Mouse (Mus musculus): Measurements from ENCODE around the gene Cbln3. TPM values are rescaled to one million over a fixed set of nuclear protein-coding genes. Genes with fewer than 3 reads are reported as not detected.

The Cbln3 gene
- polyA plus RNA-seq, 1 experiment from 2014 or later = 0.18 TPM

DNA sequence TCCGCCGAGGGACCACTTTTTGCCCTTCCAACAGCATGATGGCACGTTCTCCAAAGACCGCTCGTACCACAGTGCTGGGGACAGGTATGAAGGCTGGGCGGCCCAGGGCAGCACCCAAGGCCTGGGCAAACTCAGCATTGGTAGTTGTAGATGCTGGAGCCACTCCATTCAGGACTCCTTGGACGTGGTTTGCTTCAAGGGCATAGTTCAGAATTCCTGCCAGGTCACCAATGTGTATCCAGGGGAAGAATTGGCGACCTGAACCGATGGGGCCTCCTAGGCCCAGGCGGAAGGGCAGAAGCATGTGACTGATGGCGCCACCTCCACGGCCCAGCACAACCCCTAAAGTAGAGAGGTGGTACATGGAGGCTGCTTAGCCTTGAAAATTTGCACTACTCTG is 13.5 kb upstream of the Cbln3 start:
- no peak overlapping the region for H3K4me2 ChIP-seq (replicated peaks)
- no peaks in the 10 kb centered on the region for H3K9me3 ChIP-seq
- no peak overlapping the region for H3K9ac ChIP-seq
- no peak overlapping the region for H3K4me3 ChIP-seq (replicated peaks)
- 0 out of 2 replicates have a peak, but pooled peaks cover 8% of the 10 kb centered on the region for H3K4me1 ChIP-seq (replicated peaks)
- WGBS = 90% methylated on average over 12 of the region's 12 CpGs
- 0 out of 2 replicates have a peak overlapping the region, but pooled peaks have one; percentile 4 for H3K27ac ChIP-seq
- no peak for ATAC-seq
- peaks cover 33% of the 10 kb centered on the region for H3K36me3 ChIP-seq
- no peaks in the 10 kb centered on the region for H3K27me3 ChIP-seq (replicated peaks)

DNA sequence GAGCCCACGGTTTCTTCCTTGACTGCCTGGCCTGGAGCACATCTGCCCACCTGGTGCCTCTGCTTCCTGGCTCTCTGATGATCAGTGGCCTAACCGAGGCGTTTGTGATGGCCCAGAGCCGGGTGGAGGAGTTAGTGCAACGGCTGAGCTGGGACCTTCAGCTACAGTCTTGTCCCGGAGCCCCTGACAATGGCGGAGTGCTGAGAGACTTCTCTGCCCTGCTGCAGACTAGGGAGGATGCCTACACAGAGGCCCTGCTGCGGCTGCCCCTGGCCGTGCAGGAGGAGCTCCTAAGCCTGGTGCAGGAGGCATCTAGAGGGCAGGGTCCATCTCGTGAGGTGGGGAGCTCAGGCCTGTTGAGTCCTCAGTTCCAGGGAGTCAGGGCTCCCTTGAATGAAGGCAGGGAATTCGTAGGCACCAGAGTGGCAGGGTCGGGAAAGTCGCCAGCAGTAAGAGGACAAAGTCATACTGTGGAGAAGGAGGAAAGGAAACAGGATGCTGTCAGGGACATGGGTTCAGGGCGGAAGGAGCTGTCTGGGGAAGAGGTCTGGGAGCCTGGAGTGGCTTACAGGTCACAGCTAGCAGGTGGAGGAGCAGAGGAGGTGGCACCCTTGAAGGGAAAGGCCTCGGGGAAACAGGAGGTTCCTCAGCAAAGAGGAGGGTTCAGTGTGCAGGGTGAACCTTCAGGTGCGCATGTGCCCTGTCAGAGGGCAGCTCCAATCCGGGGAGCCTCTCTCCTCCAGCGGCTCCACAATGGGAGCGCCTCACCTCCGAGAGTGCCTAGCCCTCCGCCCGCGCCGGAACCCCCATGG is 2.6 kb upstream of the Cbln3 start:
- WGBS = 82% methylated on average over 24 of the region's 24 CpGs
- peaks cover 39% of the 10 kb centered on the region for H3K4me1 ChIP-seq (replicated peaks)
- H3K27me3 ChIP-seq (replicated peaks) = no peaks in the 10 kb centered on the region
- H3K4me2 ChIP-seq (replicated peaks) = peak overlapping the region; percentile 76
- peaks cover 39% of the 10 kb centered on the region for H3K36me3 ChIP-seq
- no peak for ATAC-seq
- peak overlapping the region; percentile 51; the same call in 1 of the 2 replicates for H3K27ac ChIP-seq
- H3K9ac ChIP-seq = 0 out of 2 replicates have a peak overlapping the region, but pooled peaks have one; percentile 86
- no peak overlapping the region for H3K4me3 ChIP-seq (replicated peaks)
- H3K9me3 ChIP-seq = no peaks in the 10 kb centered on the region

DNA sequence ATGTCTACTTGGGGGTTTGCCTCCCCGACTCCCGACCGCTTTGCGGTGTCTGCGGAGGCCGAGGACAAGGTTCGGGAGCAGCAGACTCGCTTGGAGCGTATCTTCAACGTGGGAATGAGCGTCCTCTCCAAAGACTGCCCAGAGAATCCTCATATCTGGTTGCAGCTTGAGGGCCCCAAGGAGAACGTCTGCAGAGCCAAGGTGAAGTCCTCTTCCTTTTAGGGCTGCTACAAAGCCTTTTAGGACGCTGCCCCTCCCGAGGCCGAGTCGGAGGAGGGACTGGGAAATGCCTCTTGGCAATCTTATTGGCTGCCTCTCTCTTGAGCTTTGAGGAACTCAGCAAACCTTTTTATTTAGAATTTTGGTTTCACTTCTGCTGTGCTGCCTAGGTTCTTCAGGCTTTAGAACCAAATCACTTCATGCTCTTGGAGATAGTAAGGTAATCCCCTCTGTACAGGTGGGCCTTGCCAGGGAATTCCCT is 1.6 kb upstream of the Cbln3 start:
- no peak for ATAC-seq
- 1% methylated on average over 16 of the region's 16 CpGs for WGBS
- Histone ChIP-seq H3K4me2 (replicated peaks) (peak overlapping the region; percentile 76), H3K4me3 (replicated peaks) (peak overlapping the region; percentile 82), H3K27ac (peak overlapping the region; percentile 98), H3K27me3 (replicated peaks) (no peaks in the 10 kb centered on the region), H3K4me1 (replicated peaks) (peaks cover 39% of the 10 kb centered on the region), H3K9ac (peak overlapping the region; percentile 86), H3K9me3 (no peaks in the 10 kb centered on the region), H3K36me3 (peaks cover 32% of the 10 kb centered on the region)

DNA sequence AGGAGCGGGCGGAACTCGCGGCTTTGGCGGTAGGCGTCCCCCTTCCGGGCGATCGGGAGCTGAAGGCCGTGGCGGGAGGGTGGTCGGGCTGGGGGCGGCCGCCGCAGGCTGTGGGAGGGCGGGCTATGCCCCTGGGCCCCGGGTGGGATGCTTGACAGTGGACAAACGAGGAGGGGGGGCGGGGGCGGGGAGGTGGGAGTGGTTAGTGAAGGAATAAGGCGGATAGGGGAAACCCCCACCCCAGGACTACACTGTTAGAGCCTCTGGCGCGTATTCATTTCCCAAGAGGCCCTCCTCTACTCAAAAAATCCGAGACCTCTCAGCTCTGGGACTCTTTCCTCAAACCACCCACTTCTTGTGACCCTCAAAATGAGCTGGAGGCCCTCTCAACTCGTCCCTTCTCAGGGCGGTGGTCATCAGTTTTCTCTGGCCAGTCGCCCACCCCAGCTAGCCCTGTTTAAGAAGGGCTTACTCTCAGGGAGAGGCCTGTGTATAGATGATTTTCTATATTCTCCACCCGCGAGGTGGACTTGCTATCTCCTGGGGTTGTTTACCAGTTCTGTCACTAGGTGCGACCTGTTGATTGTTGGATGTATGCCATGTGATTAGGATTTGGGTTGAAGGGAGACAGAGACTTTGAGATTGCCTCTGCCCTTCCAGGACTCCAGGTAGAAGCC is 1.1 kb upstream of the Cbln3 start:
- Histone ChIP-seq H3K27ac (peak overlapping the region; percentile 98), H3K4me3 (replicated peaks) (peak overlapping the region; percentile 82), H3K9ac (peak overlapping the region; percentile 86), H3K4me2 (replicated peaks) (peak overlapping the region; percentile 76), H3K36me3 (peaks cover 32% of the 10 kb centered on the region), H3K9me3 (no peaks in the 10 kb centered on the region), H3K4me1 (replicated peaks) (peaks cover 39% of the 10 kb centered on the region), H3K27me3 (replicated peaks) (no peaks in the 10 kb centered on the region)
- under 1% methylated on average over 18 of the region's 30 CpGs for WGBS
- peak; percentile 62 for ATAC-seq

DNA sequence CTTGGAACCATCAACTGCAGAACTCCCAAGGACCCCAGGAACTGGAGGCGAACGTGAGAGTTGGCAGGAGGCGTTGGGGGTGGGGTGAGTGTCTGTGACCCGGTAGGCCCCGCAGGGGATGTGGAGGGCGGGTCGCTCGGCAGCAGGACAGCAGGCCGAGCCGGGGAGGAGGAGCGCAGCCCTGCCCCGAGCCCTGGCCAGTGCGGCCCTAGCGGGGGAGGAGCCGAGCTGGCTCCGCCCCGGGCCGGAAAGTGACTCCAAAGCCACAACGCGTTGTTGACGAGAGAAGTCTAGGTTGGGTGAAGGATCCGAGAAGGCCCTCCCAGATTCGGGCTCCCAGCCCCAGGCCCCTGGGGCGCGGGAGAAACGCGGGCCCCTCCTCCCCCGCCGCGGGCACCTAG is 521 bp upstream of the Cbln3 start, which contains the start of gene Khnyn:
Gene Khnyn, plus strand, starts transcription at position 235 of the 401 bp plus-strand sequence.
- ATAC-seq = peak; percentile 92
- peak within 1 kb of the TSS; percentile 98 for H3K27ac ChIP-seq
- H3K4me1 ChIP-seq (replicated peaks) = peaks cover 39% of the 10 kb centered on the region
- H3K4me3 ChIP-seq (replicated peaks) = peak within 1 kb of the TSS; percentile 82
- H3K9ac ChIP-seq = peak within 1 kb of the TSS; percentile 86
- peaks cover 29% of the 10 kb centered on the region for H3K36me3 ChIP-seq
- H3K9me3 ChIP-seq = no peaks in the 10 kb centered on the region
- peak within 1 kb of the TSS; percentile 76 for H3K4me2 ChIP-seq (replicated peaks)
- WGBS = 0% methylated on average over 27 of the region's 30 CpGs
- H3K27me3 ChIP-seq (replicated peaks) = no peaks in the 10 kb centered on the region

DNA sequence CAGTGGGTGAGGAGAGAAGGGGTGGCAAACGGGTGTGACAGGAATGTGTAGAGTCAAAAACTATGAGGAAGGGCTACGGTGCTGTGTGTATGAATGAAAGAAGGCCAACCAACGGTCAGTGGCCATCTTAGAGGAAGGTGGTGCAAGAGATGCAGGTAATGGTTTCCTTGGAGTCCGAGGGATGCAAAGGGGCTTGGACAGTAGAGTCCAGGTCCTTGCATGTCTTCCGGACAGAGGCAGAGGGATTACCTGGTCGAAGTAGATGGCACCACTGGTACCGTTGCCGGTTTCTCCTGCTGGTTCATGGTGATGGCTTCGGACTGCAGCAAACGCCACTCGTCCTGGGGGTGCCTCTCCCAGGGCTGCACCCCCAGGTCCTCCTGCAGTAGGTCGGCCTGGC is 529 bp downstream of the Cbln3 start:
- H3K9ac ChIP-seq = no peak overlapping the region
- H3K4me2 ChIP-seq (replicated peaks) = no peak overlapping the region
- no peak for ATAC-seq
- H3K36me3 ChIP-seq = peaks cover 21% of the 10 kb centered on the region
- H3K9me3 ChIP-seq = no peaks in the 10 kb centered on the region
- WGBS = 88% methylated on average over 12 of the region's 12 CpGs
- H3K4me1 ChIP-seq (replicated peaks) = peaks cover 39% of the 10 kb centered on the region
- no peaks in the 10 kb centered on the region for H3K27me3 ChIP-seq (replicated peaks)
- no peak overlapping the region for H3K4me3 ChIP-seq (replicated peaks)
- H3K27ac ChIP-seq = peak overlapping the region; percentile 98

DNA sequence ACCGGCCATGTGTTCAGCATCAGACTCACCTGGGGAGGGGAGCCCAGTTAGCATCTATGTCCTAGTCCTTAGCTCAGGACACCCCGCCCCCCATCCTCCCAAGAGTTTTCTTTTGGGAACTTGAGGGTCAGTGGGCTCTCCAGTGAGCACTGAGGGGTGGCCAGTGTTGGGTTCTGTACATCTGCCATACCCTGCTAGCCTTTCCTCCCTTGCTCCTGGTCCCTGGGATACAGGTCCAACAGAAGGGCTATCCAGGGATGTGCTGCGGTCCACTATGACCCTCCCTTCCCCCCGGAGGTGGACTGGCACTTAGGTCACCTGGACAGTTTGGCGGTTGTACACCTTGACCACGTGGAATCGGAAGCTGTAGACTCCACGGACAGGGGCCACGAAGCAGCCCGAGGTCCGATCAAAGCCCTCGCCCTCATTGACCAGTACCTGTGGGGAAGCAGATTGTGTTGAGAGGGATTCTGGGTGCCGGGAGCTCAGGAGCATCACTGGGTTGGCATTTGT is 987 bp downstream of the Cbln3 start:
- Histone ChIP-seq H3K27me3 (replicated peaks) (no peaks in the 10 kb centered on the region), H3K4me1 (replicated peaks) (peaks cover 39% of the 10 kb centered on the region), H3K27ac (0 out of 2 replicates have a peak overlapping the region, but pooled peaks have one; percentile 66), H3K4me2 (replicated peaks) (no peak overlapping the region), H3K36me3 (peaks cover 19% of the 10 kb centered on the region), H3K4me3 (replicated peaks) (no peak overlapping the region), H3K9ac (no peak overlapping the region), H3K9me3 (no peaks in the 10 kb centered on the region)
- ATAC-seq = no peak
- 92% methylated on average over 13 of the region's 13 CpGs for WGBS

DNA sequence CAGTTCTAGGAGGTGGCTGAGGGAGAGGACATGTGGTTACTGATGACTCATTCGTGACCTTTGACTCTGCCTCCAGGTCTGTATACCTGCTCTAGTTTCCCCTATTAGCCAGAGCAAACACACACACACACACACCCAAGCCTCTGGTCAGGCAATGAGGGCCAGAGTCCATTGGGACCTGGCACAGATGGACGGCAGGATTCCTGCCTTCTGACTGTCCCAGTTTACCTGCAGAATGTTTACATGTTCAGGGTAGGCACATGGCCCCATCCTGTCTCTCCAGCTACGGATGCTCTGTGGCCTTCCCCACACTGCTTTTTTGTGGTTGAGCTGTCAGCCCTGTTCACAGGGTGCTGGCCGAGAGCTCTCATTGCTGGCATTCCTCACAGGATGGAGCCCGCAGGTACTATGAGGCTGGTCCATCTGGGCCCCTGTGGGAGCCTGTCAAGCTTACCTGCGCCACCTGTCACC is 2.0 kb downstream of the Cbln3 start:
- Histone ChIP-seq H3K4me2 (replicated peaks) (peak overlapping the region; percentile 24; the same call in 1 of the 2 replicates), H3K9ac (peak overlapping the region; percentile 3; the same call in 1 of the 2 replicates), H3K27ac (peak overlapping the region; percentile 66), H3K36me3 (peaks cover 10% of the 10 kb centered on the region; the same call in 1 of the 2 replicates), H3K4me3 (replicated peaks) (no peak overlapping the region), H3K9me3 (no peaks in the 10 kb centered on the region), H3K27me3 (replicated peaks) (no peaks in the 10 kb centered on the region), H3K4me1 (replicated peaks) (peaks cover 41% of the 10 kb centered on the region)
- ATAC-seq = peak; percentile 65
- 34% methylated on average over 6 of the region's 6 CpGs for WGBS

DNA sequence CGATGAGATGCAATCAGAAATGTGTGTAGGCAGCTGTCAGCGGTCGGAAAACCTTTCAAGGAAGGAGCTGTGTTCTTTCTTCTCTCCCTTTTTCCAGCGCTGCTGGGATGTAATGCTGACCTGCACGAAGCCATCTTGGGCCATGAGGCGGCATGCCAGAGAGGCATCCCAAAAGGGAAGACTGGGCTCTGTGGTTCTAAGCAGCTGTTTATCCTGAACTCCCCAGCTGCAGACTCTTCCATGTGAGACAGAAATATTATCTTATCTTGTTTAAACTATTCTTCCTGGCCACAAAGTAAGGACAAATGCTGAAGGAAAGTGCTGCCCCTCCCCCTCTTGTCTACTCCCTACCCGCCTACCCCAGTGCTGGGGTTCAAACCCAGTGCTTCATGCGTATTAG is 3.2 kb downstream of the Cbln3 start:
- 74% methylated on average over 8 of the region's 8 CpGs for WGBS
- H3K27ac ChIP-seq = no peak overlapping the region
- H3K36me3 ChIP-seq = no peaks in the 10 kb centered on the region
- no peak for ATAC-seq
- H3K4me1 ChIP-seq (replicated peaks) = peaks cover 30% of the 10 kb centered on the region
- no peaks in the 10 kb centered on the region for H3K9me3 ChIP-seq
- no peak overlapping the region for H3K4me2 ChIP-seq (replicated peaks)
- no peak overlapping the region for H3K9ac ChIP-seq
- no peaks in the 10 kb centered on the region for H3K27me3 ChIP-seq (replicated peaks)
- H3K4me3 ChIP-seq (replicated peaks) = no peak overlapping the region

DNA sequence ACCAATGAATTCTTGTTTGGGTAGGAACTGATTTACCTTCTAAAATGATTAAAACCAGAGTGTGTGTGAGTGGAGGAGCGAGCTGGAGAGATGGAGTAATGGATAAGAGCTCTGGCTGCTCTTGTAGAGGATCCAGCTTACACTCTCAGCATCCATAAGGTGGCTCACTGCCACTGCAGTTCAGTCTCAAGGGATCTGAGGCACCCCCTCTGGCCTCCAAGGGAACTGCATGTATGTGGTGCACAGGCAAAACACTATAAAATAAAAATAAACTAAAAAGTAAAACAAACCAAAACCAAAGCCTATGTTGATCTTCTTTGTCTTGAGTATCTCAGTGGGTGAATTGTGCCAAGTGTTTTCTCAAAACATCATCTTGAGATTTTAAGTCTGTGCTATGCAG is 4.6 kb downstream of the Cbln3 start:
- no peak overlapping the region for H3K27ac ChIP-seq
- H3K9me3 ChIP-seq = no peaks in the 10 kb centered on the region
- no peak overlapping the region for H3K4me3 ChIP-seq (replicated peaks)
- H3K9ac ChIP-seq = no peak overlapping the region
- no peaks in the 10 kb centered on the region for H3K27me3 ChIP-seq (replicated peaks)
- no peak overlapping the region for H3K4me2 ChIP-seq (replicated peaks)
- WGBS = 46% methylated on average over 1 of the region's 1 CpGs
- H3K4me1 ChIP-seq (replicated peaks) = peaks cover 27% of the 10 kb centered on the region
- no peak for ATAC-seq
- H3K36me3 ChIP-seq = no peaks in the 10 kb centered on the region

DNA sequence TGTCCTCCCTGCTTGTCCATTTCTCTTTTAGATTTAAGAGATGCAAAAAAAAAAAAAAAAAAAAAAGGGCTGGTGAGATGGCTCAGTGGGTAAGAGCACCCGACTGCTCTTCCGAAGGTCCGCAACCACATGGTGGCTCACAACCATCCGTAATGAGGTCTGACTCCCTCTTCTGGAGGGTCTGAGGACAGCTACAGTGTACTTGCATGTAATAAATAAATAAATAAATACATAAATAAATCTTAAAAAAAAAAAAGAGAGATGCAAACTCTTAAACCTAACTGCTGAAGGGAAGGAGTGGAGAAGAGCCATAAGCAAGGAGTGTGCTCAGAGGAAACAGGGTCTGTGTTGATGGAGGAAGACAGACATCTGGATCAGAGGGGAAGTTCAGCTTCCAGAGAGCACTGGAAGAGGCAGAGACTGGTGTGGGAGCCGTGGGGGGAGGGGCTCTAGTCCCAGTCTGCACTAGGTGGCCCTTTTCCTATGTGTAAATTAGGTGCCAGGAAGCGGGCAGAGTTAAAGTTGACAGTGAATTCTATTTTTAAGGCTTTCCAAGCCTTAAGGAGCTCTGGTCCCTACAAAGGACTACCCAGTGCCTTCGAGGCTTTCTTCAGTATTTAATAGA is 5.8 kb downstream of the Cbln3 start:
- Histone ChIP-seq H3K4me1 (replicated peaks) (peaks cover 22% of the 10 kb centered on the region), H3K9ac (no peak overlapping the region), H3K9me3 (no peaks in the 10 kb centered on the region), H3K4me2 (replicated peaks) (no peak overlapping the region), H3K4me3 (replicated peaks) (no peak overlapping the region), H3K27me3 (replicated peaks) (no peaks in the 10 kb centered on the region), H3K36me3 (no peaks in the 10 kb centered on the region), H3K27ac (no peak overlapping the region)
- ATAC-seq = no peak
- WGBS = 35% methylated on average over 7 of the region's 7 CpGs
